Mouse (Mus musculus): ENCODE results near the gene Galk2. TPM values are rescaled to one million over a fixed set of nuclear protein-coding genes. Genes with fewer than 3 reads are reported as not detected.

The Galk2 gene
- polyA plus RNA-seq (2015; fragmentation: Nextera tagmentation; extraction: Ambion mirVana): 9.6 and 10.1 TPM in 2 replicates

- Histone ChIP-seq H3K9me3 (ENCODE audit: low read length) (no peaks in the 10 kb centered on the region), H3K27me3 (ENCODE audit: insufficient read depth, low read length) (no peaks in the 10 kb centered on the region), H3K4me2 (ENCODE audit: low read depth, low read length) (peak within 1 kb of the TSS; percentile 85), H3K27ac (ENCODE audit: low read depth) (peak within 1 kb of the TSS; percentile 85), H3K4me3 (ENCODE audit: low read depth, low read length) (peak within 1 kb of the TSS; percentile 96), H3K9ac (replicated peaks) (peak within 1 kb of the TSS; percentile 97), H3K36me3 (replicated peaks; ENCODE audit: insufficient read depth, low read length) (no peaks in the 10 kb centered on the region), H3K4me1 (ENCODE audit: insufficient read depth) (peaks cover 3% of the 10 kb centered on the region; the same call in 1 of the 2 replicates)
- DNase-seq (peak; percentile 94), ATAC-seq (peak; percentile 100)
- TF ChIP-seq CTCF (IDR thresholded peaks at IDR 0.05; ENCODE audit: low read depth) (no peak), EP300 (IDR thresholded peaks at IDR 0.05; ENCODE audit: low read depth) (peak; percentile 83)
- 1% methylated on average over 52 of the region's 54 CpGs for WGBS (ENCODE audit: insufficient replicate concordance)
Observed at GRCm38 (mm10) chr2:125858521-125859280, at the start of gene Galk2, which contains the start of gene Cops2. TSS of gene Galk2 (plus strand) at chr2:125859109. TSS of gene Cops2 (minus strand) at chr2:125859139.

- 81% methylated on average over 7 of the region's 7 CpGs for WGBS (ENCODE audit: insufficient replicate concordance)
- no peak overlapping the region for H3K4me3 ChIP-seq (ENCODE audit: low read depth, low read length)
- TF ChIP-seq CTCF (IDR thresholded peaks at IDR 0.05; ENCODE audit: low read depth) (no peak), EP300 (IDR thresholded peaks at IDR 0.05; ENCODE audit: low read depth) (no peak)
- no peak for DNase-seq
- H3K36me3 ChIP-seq (replicated peaks; ENCODE audit: insufficient read depth, low read length): no peaks in the 10 kb centered on the region
- H3K27ac ChIP-seq (ENCODE audit: low read depth): no peak overlapping the region
- H3K9ac ChIP-seq (replicated peaks): no peak overlapping the region
- 0 out of 2 replicates have a peak, but pooled peaks cover 3% of the 10 kb centered on the region for H3K4me1 ChIP-seq (ENCODE audit: insufficient read depth)
- H3K4me2 ChIP-seq (ENCODE audit: low read depth, low read length): no peak overlapping the region
- no peak for ATAC-seq
- H3K9me3 ChIP-seq (ENCODE audit: low read length): no peaks in the 10 kb centered on the region
- no peaks in the 10 kb centered on the region for H3K27me3 ChIP-seq (ENCODE audit: insufficient read depth, low read length)
Observed at GRCm38 (mm10) chr2:125809551-125809950, 49.4 kb upstream of the Galk2 start.

DNA sequence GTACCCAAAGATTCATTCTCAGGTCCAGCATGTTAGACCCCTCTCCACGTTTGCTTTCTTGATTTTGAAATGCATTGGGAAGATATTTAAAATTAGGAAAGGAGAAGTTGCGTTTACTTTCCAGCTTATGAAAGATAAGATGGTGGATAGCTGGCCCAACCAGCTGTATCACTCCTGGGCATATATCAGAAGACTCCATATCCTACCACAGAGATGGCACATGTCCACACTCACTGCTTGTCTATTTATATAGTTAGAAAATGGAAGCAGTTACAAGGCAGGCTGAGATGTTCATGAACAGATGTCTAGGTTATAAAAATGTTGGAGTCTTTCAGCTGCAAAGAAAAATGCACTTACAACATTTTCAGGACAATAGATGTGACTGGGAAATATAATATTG lies 47.6 kb upstream of the Galk2 start:
- H3K4me3 ChIP-seq (ENCODE audit: low read depth, low read length): no peak overlapping the region
- no peak overlapping the region for H3K9ac ChIP-seq (replicated peaks)
- no peak overlapping the region for H3K4me2 ChIP-seq (ENCODE audit: low read depth, low read length)
- H3K9me3 ChIP-seq (ENCODE audit: low read length): no peaks in the 10 kb centered on the region
- ATAC-seq (no peak), DNase-seq (no peak)
- H3K4me1 ChIP-seq (ENCODE audit: insufficient read depth): 0 out of 2 replicates have a peak, but pooled peaks cover 3% of the 10 kb centered on the region
- no peaks in the 10 kb centered on the region for H3K27me3 ChIP-seq (ENCODE audit: insufficient read depth, low read length)
- no peaks in the 10 kb centered on the region for H3K36me3 ChIP-seq (replicated peaks; ENCODE audit: insufficient read depth, low read length)
- no peak for TF ChIP-seq EP300 (IDR thresholded peaks at IDR 0.05; ENCODE audit: low read depth)
- no peak for TF ChIP-seq CTCF (IDR thresholded peaks at IDR 0.05; ENCODE audit: low read depth)
- WGBS (ENCODE audit: insufficient replicate concordance): 29% methylated on average over 2 of the region's 2 CpGs
- H3K27ac ChIP-seq (ENCODE audit: low read depth): no peak overlapping the region

DNA sequence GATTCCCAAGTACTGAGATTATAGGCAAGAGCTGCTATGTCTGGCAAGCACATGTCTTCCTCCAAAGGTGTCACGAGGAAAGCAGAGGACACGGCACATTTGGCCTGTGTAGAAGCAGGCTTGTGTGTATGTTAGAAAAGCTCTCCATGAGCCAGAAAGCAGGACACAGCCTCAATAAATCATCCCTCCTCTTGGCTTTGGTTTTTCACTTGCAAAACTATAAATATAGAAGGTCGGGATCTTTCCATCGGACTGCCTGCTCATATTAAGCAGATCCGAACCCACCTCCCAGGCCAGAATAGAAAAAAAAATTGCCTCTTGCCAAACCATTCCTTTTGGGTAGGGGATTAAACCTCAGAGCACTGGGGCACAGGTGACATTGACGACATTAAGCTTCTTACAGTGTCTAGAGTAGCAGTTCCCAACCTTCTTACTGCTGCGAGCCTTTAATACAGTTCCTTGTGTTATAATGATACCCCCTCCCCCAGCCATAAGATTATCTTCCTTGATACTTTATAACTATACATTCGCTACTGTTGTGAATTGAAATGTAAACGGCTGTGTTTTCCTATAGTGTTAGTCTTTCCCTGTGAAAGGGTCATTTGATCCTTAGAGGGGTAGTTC lies 44.8 kb upstream of the Galk2 start:
- Histone ChIP-seq H3K4me2 (ENCODE audit: low read depth, low read length) (no peak overlapping the region), H3K9me3 (ENCODE audit: low read length) (no peaks in the 10 kb centered on the region), H3K9ac (replicated peaks) (no peak overlapping the region), H3K27me3 (ENCODE audit: insufficient read depth, low read length) (no peaks in the 10 kb centered on the region), H3K36me3 (replicated peaks; ENCODE audit: insufficient read depth, low read length) (no peaks in the 10 kb centered on the region), H3K4me3 (ENCODE audit: low read depth, low read length) (no peak overlapping the region), H3K4me1 (ENCODE audit: insufficient read depth) (0 out of 2 replicates have a peak, but pooled peaks cover 3% of the 10 kb centered on the region), H3K27ac (ENCODE audit: low read depth) (no peak overlapping the region)
- WGBS (ENCODE audit: insufficient replicate concordance): 70% methylated on average over 9 of the region's 9 CpGs
- ATAC-seq (no peak), DNase-seq (no peak)
- TF ChIP-seq EP300 (IDR thresholded peaks at IDR 0.05; ENCODE audit: low read depth): no peak
- TF ChIP-seq CTCF (IDR thresholded peaks at IDR 0.05; ENCODE audit: low read depth): no peak

DNA sequence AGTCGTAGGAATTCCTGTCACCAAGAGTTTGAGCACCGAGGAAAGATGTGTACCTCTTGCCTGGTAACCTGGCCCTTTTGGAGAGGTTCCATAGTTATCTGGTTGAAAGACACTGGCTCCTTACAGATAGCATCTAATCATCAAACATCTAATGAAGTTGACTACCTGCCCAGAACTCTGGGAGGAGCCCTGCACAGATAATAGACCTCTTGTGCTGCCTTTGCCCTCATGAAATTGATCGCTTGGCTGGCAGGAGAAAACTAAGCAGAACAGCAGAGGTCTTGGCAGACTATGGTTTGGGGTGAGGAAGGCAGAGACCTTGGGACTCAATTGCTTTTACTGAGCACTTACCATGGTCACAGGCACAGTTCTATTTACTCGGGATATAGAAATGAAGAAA lies 38.5 kb upstream of the Galk2 start:
- no peak for DNase-seq

GRCm38 (mm10) chr2:125826201-125826600 lies 32.7 kb upstream of the Galk2 start:
- TF ChIP-seq EP300 (IDR thresholded peaks at IDR 0.05; ENCODE audit: low read depth) (no peak), CTCF (IDR thresholded peaks at IDR 0.05; ENCODE audit: low read depth) (no peak)
- no peak for ATAC-seq
- no peak overlapping the region for H3K27ac ChIP-seq (ENCODE audit: low read depth)
- H3K9me3 ChIP-seq (ENCODE audit: low read length): no peaks in the 10 kb centered on the region
- H3K4me2 ChIP-seq (ENCODE audit: low read depth, low read length): no peak overlapping the region
- H3K9ac ChIP-seq (replicated peaks): no peak overlapping the region
- H3K4me1 ChIP-seq (ENCODE audit: insufficient read depth): no peaks in the 10 kb centered on the region
- no peak for DNase-seq
- H3K36me3 ChIP-seq (replicated peaks; ENCODE audit: insufficient read depth, low read length): peaks cover 7% of the 10 kb centered on the region; the same call in 1 of the 2 replicates
- H3K27me3 ChIP-seq (ENCODE audit: insufficient read depth, low read length): no peaks in the 10 kb centered on the region
- WGBS (ENCODE audit: insufficient replicate concordance): 61% methylated on average over 4 of the region's 4 CpGs
- H3K4me3 ChIP-seq (ENCODE audit: low read depth, low read length): no peak overlapping the region

More for the DNA sequence above, 38.5 kb upstream of the Galk2 start:
- TF ChIP-seq EP300 (IDR thresholded peaks at IDR 0.05; ENCODE audit: low read depth) (no peak), CTCF (IDR thresholded peaks at IDR 0.05; ENCODE audit: low read depth) (no peak)
- no peak for ATAC-seq
- Histone ChIP-seq H3K9me3 (ENCODE audit: low read length) (no peaks in the 10 kb centered on the region), H3K27me3 (ENCODE audit: insufficient read depth, low read length) (no peaks in the 10 kb centered on the region), H3K27ac (ENCODE audit: low read depth) (no peak overlapping the region), H3K36me3 (replicated peaks; ENCODE audit: insufficient read depth, low read length) (no peaks in the 10 kb centered on the region), H3K4me2 (ENCODE audit: low read depth, low read length) (no peak overlapping the region), H3K4me3 (ENCODE audit: low read depth, low read length) (no peak overlapping the region), H3K4me1 (ENCODE audit: insufficient read depth) (no peaks in the 10 kb centered on the region), H3K9ac (replicated peaks) (no peak overlapping the region)
- 79% methylated on average over 4 of the region's 4 CpGs for WGBS (ENCODE audit: insufficient replicate concordance)

Data from liver, postnatal 0 days (tissue).